Mouse (Mus musculus): Measurements from ENCODE around the gene 2810004N23Rik. TPM values are rescaled to one million over a fixed set of nuclear protein-coding genes. Genes with fewer than 3 reads are reported as not detected.

2810004N23Rik gene
- polyA plus RNA-seq, 1 experiment from 2014 or later = 17.3 TPM

GRCm38 (mm10) chr8:124896010-124896631, 33.2 kb upstream of the 2810004N23Rik start:
- H3K4me3 ChIP-seq (replicated peaks) = peak overlapping the region; percentile 86
- 0 out of 2 replicates have a peak overlapping the region, but pooled peaks have one; percentile 92 for H3K27ac ChIP-seq (replicated peaks)
- ATAC-seq (ENCODE audit: insufficient read depth) = no peak
- no peaks in the 10 kb centered on the region for H3K27me3 ChIP-seq
- peaks cover 60% of the 10 kb centered on the region for H3K36me3 ChIP-seq (replicated peaks)
- no peaks in the 10 kb centered on the region for H3K9me3 ChIP-seq (replicated peaks)
- peaks cover 51% of the 10 kb centered on the region for H3K4me1 ChIP-seq (replicated peaks)
- peak overlapping the region; percentile 89; the same call in 1 of the 2 replicates for H3K9ac ChIP-seq
- H3K4me2 ChIP-seq = peak overlapping the region; percentile 98
- WGBS (ENCODE audit: insufficient replicate concordance) = 85% methylated on average over 26 of the region's 26 CpGs

DNA sequence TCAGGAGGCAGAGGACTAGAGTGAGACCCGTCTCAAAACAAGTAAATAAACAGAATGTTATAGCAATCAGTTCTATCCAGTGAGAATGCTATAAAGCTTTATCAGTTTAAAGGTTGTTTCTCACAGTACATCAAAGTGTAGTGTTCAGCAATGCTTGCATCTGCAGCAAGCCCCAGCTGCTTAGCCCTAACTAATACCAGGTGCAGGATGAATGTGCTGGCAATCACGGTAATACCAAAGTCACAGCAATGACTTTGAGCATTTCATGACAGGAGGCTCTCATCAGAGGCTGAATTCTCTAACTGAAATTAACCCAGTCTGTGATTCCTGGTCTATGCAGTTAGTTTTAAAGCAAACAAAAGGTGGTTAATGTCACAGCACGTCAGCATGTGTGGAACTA, 29.7 kb upstream of the 2810004N23Rik start:
- WGBS (ENCODE audit: insufficient replicate concordance) = 72% methylated on average over 3 of the region's 3 CpGs
- no peaks in the 10 kb centered on the region for H3K27me3 ChIP-seq
- peaks cover 75% of the 10 kb centered on the region for H3K36me3 ChIP-seq (replicated peaks)
- no peak overlapping the region for H3K4me2 ChIP-seq
- ATAC-seq (ENCODE audit: insufficient read depth) = no peak
- H3K4me1 ChIP-seq (replicated peaks) = peaks cover 32% of the 10 kb centered on the region
- no peak overlapping the region for H3K9ac ChIP-seq
- H3K4me3 ChIP-seq (replicated peaks) = no peak overlapping the region
- no peak overlapping the region for H3K27ac ChIP-seq (replicated peaks)
- no peaks in the 10 kb centered on the region for H3K9me3 ChIP-seq (replicated peaks)

- no peak overlapping the region for H3K4me2 ChIP-seq
- no peaks in the 10 kb centered on the region for H3K9me3 ChIP-seq (replicated peaks)
- H3K36me3 ChIP-seq (replicated peaks) = peaks cover 92% of the 10 kb centered on the region
- ATAC-seq (ENCODE audit: insufficient read depth) = no peak
- H3K9ac ChIP-seq = no peak overlapping the region
- WGBS (ENCODE audit: insufficient replicate concordance) = 75% methylated on average over 5 of the region's 5 CpGs
- 0 out of 2 replicates have a peak, but pooled peaks cover 3% of the 10 kb centered on the region for H3K4me1 ChIP-seq (replicated peaks)
- no peaks in the 10 kb centered on the region for H3K27me3 ChIP-seq
- H3K27ac ChIP-seq (replicated peaks) = no peak overlapping the region
- no peak overlapping the region for H3K4me3 ChIP-seq (replicated peaks)
Measured at GRCm38 (mm10) chr8:124888385-124888784, 25.5 kb upstream of the 2810004N23Rik start.

- Histone ChIP-seq H3K4me3 (replicated peaks) (no peak overlapping the region), H3K27me3 (no peaks in the 10 kb centered on the region), H3K4me1 (replicated peaks) (peaks cover 11% of the 10 kb centered on the region), H3K4me2 (no peak overlapping the region), H3K36me3 (replicated peaks) (peaks cover 92% of the 10 kb centered on the region), H3K9me3 (replicated peaks) (no peaks in the 10 kb centered on the region), H3K9ac (no peak overlapping the region), H3K27ac (replicated peaks) (0 out of 2 replicates have a peak overlapping the region, but pooled peaks have one; percentile 29)
- peak; percentile 65 for ATAC-seq (ENCODE audit: insufficient read depth)
- WGBS (ENCODE audit: insufficient replicate concordance) = 50% methylated on average over 10 of the region's 10 CpGs
Measured at GRCm38 (mm10) chr8:124878946-124879526, 16.1 kb upstream of the 2810004N23Rik start.

- 71% methylated on average over 5 of the region's 5 CpGs for WGBS (ENCODE audit: insufficient replicate concordance)
- Histone ChIP-seq H3K9me3 (replicated peaks) (no peaks in the 10 kb centered on the region), H3K36me3 (replicated peaks) (peaks cover 92% of the 10 kb centered on the region)
Measured at GRCm38 (mm10) chr8:124878141-124878540, 15.2 kb upstream of the 2810004N23Rik start.

GRCm38 (mm10) chr8:124872690-124873089, 9.8 kb upstream of the 2810004N23Rik start:
- ATAC-seq (ENCODE audit: insufficient read depth) = no peak
- Histone ChIP-seq H3K4me2 (no peak overlapping the region), H3K27ac (replicated peaks) (no peak overlapping the region), H3K9ac (no peak overlapping the region), H3K27me3 (no peaks in the 10 kb centered on the region), H3K36me3 (replicated peaks) (peaks cover 73% of the 10 kb centered on the region), H3K4me1 (replicated peaks) (peaks cover 5% of the 10 kb centered on the region; the same call in 1 of the 2 replicates), H3K9me3 (replicated peaks) (no peaks in the 10 kb centered on the region), H3K4me3 (replicated peaks) (no peak overlapping the region)
- WGBS (ENCODE audit: insufficient replicate concordance) = 67% methylated on average over 5 of the region's 5 CpGs

More at GRCm38 (mm10) chr8:124878141-124878540, 15.2 kb upstream of the 2810004N23Rik start:
- H3K27me3 ChIP-seq = no peaks in the 10 kb centered on the region
- H3K9ac ChIP-seq = no peak overlapping the region
- H3K27ac ChIP-seq (replicated peaks) = no peak overlapping the region
- no peak overlapping the region for H3K4me3 ChIP-seq (replicated peaks)
- H3K4me1 ChIP-seq (replicated peaks) = peaks cover 11% of the 10 kb centered on the region
- H3K4me2 ChIP-seq = no peak overlapping the region
- no peak for ATAC-seq (ENCODE audit: insufficient read depth)

DNA sequence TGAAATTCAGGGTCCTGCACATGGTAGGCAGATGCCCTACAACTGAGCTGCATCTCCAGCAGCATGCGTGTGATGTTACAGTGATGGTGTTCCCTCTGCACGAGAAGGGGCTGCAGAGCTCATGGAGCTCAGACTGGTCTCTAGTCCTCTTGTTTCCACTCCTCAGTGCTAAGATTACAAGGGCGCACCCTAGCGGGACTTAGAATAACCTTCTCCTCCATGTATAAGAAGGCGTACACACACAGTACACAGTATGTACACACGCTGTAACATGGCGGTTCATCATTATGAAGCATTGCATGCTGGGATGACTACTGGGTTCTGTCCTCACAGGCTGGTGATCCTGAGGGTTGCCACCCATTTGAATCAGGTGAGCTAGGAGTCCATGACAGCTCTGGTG, 9.2 kb upstream of the 2810004N23Rik start:
- 82% methylated on average over 7 of the region's 7 CpGs for WGBS (ENCODE audit: insufficient replicate concordance)
- no peak for ATAC-seq (ENCODE audit: insufficient read depth)
- Histone ChIP-seq H3K4me2 (no peak overlapping the region), H3K9me3 (replicated peaks) (no peaks in the 10 kb centered on the region), H3K27me3 (no peaks in the 10 kb centered on the region), H3K27ac (replicated peaks) (no peak overlapping the region), H3K4me1 (replicated peaks) (peaks cover 11% of the 10 kb centered on the region), H3K9ac (no peak overlapping the region), H3K36me3 (replicated peaks) (peaks cover 67% of the 10 kb centered on the region), H3K4me3 (replicated peaks) (no peak overlapping the region)

- 75% methylated on average over 7 of the region's 7 CpGs for WGBS (ENCODE audit: insufficient replicate concordance)
- no peak for ATAC-seq (ENCODE audit: insufficient read depth)
Measured at GRCm38 (mm10) chr8:124871474-124871873, 8.6 kb upstream of the 2810004N23Rik start.

DNA sequence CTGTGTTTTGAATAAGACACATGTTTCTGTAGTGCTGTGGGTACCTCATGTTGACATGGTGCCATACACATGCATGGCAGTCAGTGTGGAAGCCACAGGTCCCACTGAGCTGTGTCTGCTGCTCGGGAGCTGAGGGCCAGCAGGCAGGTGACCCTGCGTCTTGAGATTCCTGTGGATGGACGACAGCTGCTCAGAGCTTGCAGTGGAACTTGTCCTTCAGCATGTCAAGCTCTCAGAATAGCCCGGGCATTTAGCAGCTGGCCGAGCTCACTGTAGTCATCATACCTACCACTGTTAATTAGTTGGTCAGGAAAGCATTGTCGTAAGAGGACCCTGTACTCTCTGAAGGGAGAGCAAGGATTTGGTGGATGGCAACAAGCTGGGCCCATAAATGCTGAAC, 6.8 kb upstream of the 2810004N23Rik start:
- Histone ChIP-seq H3K9ac (no peak overlapping the region), H3K4me3 (replicated peaks) (no peak overlapping the region), H3K9me3 (replicated peaks) (no peaks in the 10 kb centered on the region), H3K4me1 (replicated peaks) (peaks cover 33% of the 10 kb centered on the region), H3K27ac (replicated peaks) (no peak overlapping the region), H3K27me3 (no peaks in the 10 kb centered on the region), H3K36me3 (replicated peaks) (peaks cover 45% of the 10 kb centered on the region), H3K4me2 (no peak overlapping the region)
- no peak for ATAC-seq (ENCODE audit: insufficient read depth)
- 79% methylated on average over 6 of the region's 6 CpGs for WGBS (ENCODE audit: insufficient replicate concordance)

More at GRCm38 (mm10) chr8:124871474-124871873, 8.6 kb upstream of the 2810004N23Rik start:
- H3K4me1 ChIP-seq (replicated peaks) = peaks cover 16% of the 10 kb centered on the region
- H3K4me3 ChIP-seq (replicated peaks) = no peak overlapping the region
- no peaks in the 10 kb centered on the region for H3K27me3 ChIP-seq
- H3K27ac ChIP-seq (replicated peaks) = no peak overlapping the region
- H3K9me3 ChIP-seq (replicated peaks) = no peaks in the 10 kb centered on the region
- no peak overlapping the region for H3K9ac ChIP-seq
- peaks cover 61% of the 10 kb centered on the region for H3K36me3 ChIP-seq (replicated peaks)
- H3K4me2 ChIP-seq = no peak overlapping the region

DNA sequence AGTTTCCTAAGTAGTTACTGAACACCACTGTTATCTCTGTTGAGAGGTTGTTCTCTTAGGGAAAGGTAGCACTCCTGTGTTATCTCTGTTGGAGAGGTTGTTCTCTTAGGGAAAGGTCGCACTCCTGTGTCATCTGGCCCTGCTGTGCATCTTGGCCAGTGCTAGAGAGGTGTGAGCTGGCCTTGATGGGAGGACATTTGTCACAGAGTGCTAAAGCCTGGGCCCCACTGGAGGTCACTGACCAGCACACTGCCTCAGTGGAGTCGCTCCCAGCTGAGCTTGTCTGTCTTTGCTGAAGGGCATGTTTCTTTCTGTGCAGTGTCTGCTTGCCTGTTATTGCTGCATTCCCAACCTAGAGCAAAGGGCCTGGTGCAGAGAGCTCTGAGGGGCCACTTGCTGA, 4.2 kb upstream of the 2810004N23Rik start:
- H3K9me3 ChIP-seq (replicated peaks) = no peaks in the 10 kb centered on the region
- H3K4me1 ChIP-seq (replicated peaks) = peaks cover 45% of the 10 kb centered on the region
- ATAC-seq (ENCODE audit: insufficient read depth) = no peak
- no peak overlapping the region for H3K27ac ChIP-seq (replicated peaks)
- WGBS (ENCODE audit: insufficient replicate concordance) = 45% methylated on average over 2 of the region's 2 CpGs
- H3K36me3 ChIP-seq (replicated peaks) = peaks cover 19% of the 10 kb centered on the region
- H3K4me2 ChIP-seq = no peak overlapping the region
- no peak overlapping the region for H3K9ac ChIP-seq
- H3K4me3 ChIP-seq (replicated peaks) = no peak overlapping the region
- no peaks in the 10 kb centered on the region for H3K27me3 ChIP-seq

- 12% methylated on average over 3 of the region's 3 CpGs for WGBS (ENCODE audit: insufficient replicate concordance)
- H3K4me1 ChIP-seq (replicated peaks) = peaks cover 48% of the 10 kb centered on the region
- H3K9ac ChIP-seq = no peak overlapping the region
- H3K27ac ChIP-seq (replicated peaks) = no peak overlapping the region
- ATAC-seq (ENCODE audit: insufficient read depth) = no peak
- H3K36me3 ChIP-seq (replicated peaks) = peaks cover 14% of the 10 kb centered on the region
- no peaks in the 10 kb centered on the region for H3K27me3 ChIP-seq
- H3K4me3 ChIP-seq (replicated peaks) = no peak overlapping the region
- H3K4me2 ChIP-seq = no peak overlapping the region
- H3K9me3 ChIP-seq (replicated peaks) = no peaks in the 10 kb centered on the region
Measured at GRCm38 (mm10) chr8:124866669-124867068, 3.7 kb upstream of the 2810004N23Rik start.
